Mouse (Mus musculus) liver, postnatal 0 days (tissue): ENCODE results near the gene Odc1. TPM values are rescaled to one million over a fixed set of nuclear protein-coding genes. Genes with fewer than 3 reads are reported as not detected.

Experiments
- ATAC-seq: fragments of 200-750 bp; cut with Nextera tagmentation; 2 replicates; pipeline ENCODE4 v1.8.0; 2017; ENCODE audit warnings: mild to moderate bottlenecking, moderate library complexity
- DNase-seq: peaks from one replicate; pipeline ENCODE4 v3.0.0-alpha.2; 2016
- H3K27ac ChIP-seq: fragments of 300-500 bp; sonication (generic); 2 replicates; pipeline ENCODE4 v1.5.1; 2014; ENCODE audit warnings: antibody characterized with exemption, moderate library complexity, mild to moderate bottlenecking, low read depth
- H3K27me3 ChIP-seq: fragments of 300-500 bp; sonication (generic); 2 replicates; pipeline ENCODE4 v1.6.1; 2014; ENCODE audit warnings: low read length, control low read depth, mixed read lengths; ENCODE audit not compliant: insufficient read depth
- H3K36me3 ChIP-seq: fragments of 300-500 bp; sonication (generic); replicated peaks from 2 replicates; pipeline ENCODE4 v1.6.1; 2014; ENCODE audit warnings: mild to moderate bottlenecking, control low read depth, low read length, moderate library complexity, mixed read lengths; ENCODE audit not compliant: insufficient read depth
- H3K4me1 ChIP-seq: fragments of 300-500 bp; sonication (generic); 2 replicates; pipeline ENCODE4 v1.6.1; 2014; ENCODE audit warnings: antibody characterized with exemption, mild to moderate bottlenecking, control low read depth; ENCODE audit not compliant: insufficient read depth
- H3K4me2 ChIP-seq: fragments of 300-500 bp; sonication (generic); 2 replicates; pipeline ENCODE4 v1.6.1; 2014; ENCODE audit warnings: low read depth, mild to moderate bottlenecking, low read length, moderate library complexity, mixed read lengths
- H3K4me3 ChIP-seq: fragments of 300-500 bp; sonication (generic); 2 replicates; pipeline ENCODE4 v1.5.1; 2014; ENCODE audit warnings: low read depth, low read length
- H3K9ac ChIP-seq: fragments of 300-500 bp; sonication (generic); replicated peaks from 2 replicates; pipeline ENCODE4 v1.6.1; 2014; ENCODE audit warnings: mild to moderate bottlenecking, moderate library complexity
- H3K9me3 ChIP-seq: fragments of 300-500 bp; sonication (generic); 2 replicates; pipeline ENCODE4 v1.6.1; 2016; ENCODE audit warnings: mild to moderate bottlenecking, control low read depth, low read length, mixed read lengths
- CTCF ChIP-seq: sonication (generic); IDR thresholded peaks from 2 replicates; pipeline ENCODE4 v1.5.1; 2016; ENCODE audit warnings: antibody characterized with exemption, low read depth
- EP300 ChIP-seq: IDR thresholded peaks from 2 replicates; pipeline ENCODE4 v1.6.1; 2016; ENCODE audit warnings: antibody characterized with exemption, low read depth, mild to moderate bottlenecking
- WGBS: fragments of 180-500 bp; shearing (Covaris S2); extraction: QIAGEN DNeasy Blood & Tissue Kit; methylation state at CpG from one replicate; pipeline ENCODE4 v1.1.7; 2014; ENCODE audit not compliant: insufficient replicate concordance; 5-methylcytosine and 5-hydroxymethylcytosine counted together
- polyA plus RNA-seq: library from polyadenylated mRNA; unstranded; fragments of >200 nt; fragmentation: Nextera tagmentation; extraction: Ambion mirVana; gene quantifications from 2 replicates; pipeline ENCODE4 v1.2.1, GENCODE M21; 2015

Odc1 gene
- polyA plus RNA-seq, 1 experiment from 2014 or later = 161 TPM

GRCm38 (mm10) chr12:17506994-17507542 is 37.5 kb upstream of the Odc1 start:
- H3K27me3 ChIP-seq = no peaks in the 10 kb centered on the region
- H3K9me3 ChIP-seq = no peaks in the 10 kb centered on the region
- DNase-seq (peak; percentile 65), ATAC-seq (peak; percentile 22)
- H3K4me1 ChIP-seq = peaks cover 34% of the 10 kb centered on the region
- peak overlapping the region; percentile 66 for H3K4me2 ChIP-seq
- no peak overlapping the region for H3K4me3 ChIP-seq
- 0 out of 2 replicates have a peak overlapping the region, but pooled peaks have one; percentile 34 for H3K9ac ChIP-seq
- peak overlapping the region; percentile 87 for H3K27ac ChIP-seq
- TF ChIP-seq EP300 = peak; percentile 61
- TF ChIP-seq CTCF = no peak
- H3K36me3 ChIP-seq = no peaks in the 10 kb centered on the region
- WGBS = 18% methylated on average over 13 of the region's 13 CpGs

GRCm38 (mm10) chr12:17509310-17509709 is 35.3 kb upstream of the Odc1 start:
- WGBS = 91% methylated on average over 1 of the region's 1 CpGs
- Histone ChIP-seq H3K9ac (no peak overlapping the region), H3K4me1 (peaks cover 34% of the 10 kb centered on the region)

GRCm38 (mm10) chr12:17510158-17510557 is 34.4 kb upstream of the Odc1 start:
- Histone ChIP-seq H3K9ac (no peak overlapping the region), H3K27ac (no peak overlapping the region), H3K4me2 (peak overlapping the region; percentile 40), H3K27me3 (no peaks in the 10 kb centered on the region), H3K4me1 (peaks cover 31% of the 10 kb centered on the region), H3K4me3 (no peak overlapping the region), H3K36me3 (no peaks in the 10 kb centered on the region), H3K9me3 (no peaks in the 10 kb centered on the region)
- 48% methylated on average over 12 of the region's 12 CpGs for WGBS
- DNase-seq (peak; percentile 58), ATAC-seq (peak; percentile 10; the same call in 1 of the 2 replicates)
- TF ChIP-seq EP300 = 0 out of 2 replicates have a peak, but pooled peaks have one; percentile 15
- no peak for TF ChIP-seq CTCF

More at GRCm38 (mm10) chr12:17509310-17509709, 35.3 kb upstream of the Odc1 start:
- Histone ChIP-seq H3K4me2 (no peak overlapping the region), H3K9me3 (no peaks in the 10 kb centered on the region), H3K36me3 (no peaks in the 10 kb centered on the region), H3K27ac (no peak overlapping the region), H3K4me3 (no peak overlapping the region), H3K27me3 (no peaks in the 10 kb centered on the region)
- DNase-seq (no peak), ATAC-seq (no peak)
- TF ChIP-seq CTCF = no peak
- no peak for TF ChIP-seq EP300

- Histone ChIP-seq H3K4me3 (no peak overlapping the region), H3K27me3 (no peaks in the 10 kb centered on the region), H3K27ac (no peak overlapping the region), H3K9ac (no peak overlapping the region), H3K9me3 (no peaks in the 10 kb centered on the region), H3K36me3 (no peaks in the 10 kb centered on the region), H3K4me2 (no peak overlapping the region), H3K4me1 (peaks cover 24% of the 10 kb centered on the region)
- no peak for DNase-seq
- TF ChIP-seq CTCF (no peak), EP300 (no peak)
- no peak for ATAC-seq
- WGBS = 67% methylated on average over 6 of the region's 6 CpGs
These were observed 33.6 kb upstream of the Odc1 start for GRCm38 (mm10) chr12:17511019-17511418.

GRCm38 (mm10) chr12:17529180-17529579 is 15.4 kb upstream of the Odc1 start:
- no peak for TF ChIP-seq EP300
- no peak for TF ChIP-seq CTCF
- H3K27ac ChIP-seq = no peak overlapping the region
- H3K4me2 ChIP-seq = no peak overlapping the region
- H3K36me3 ChIP-seq = no peaks in the 10 kb centered on the region
- ATAC-seq (no peak), DNase-seq (no peak)
- H3K27me3 ChIP-seq = no peaks in the 10 kb centered on the region
- no peak overlapping the region for H3K4me3 ChIP-seq
- H3K4me1 ChIP-seq = peaks cover 9% of the 10 kb centered on the region; the same call in 1 of the 2 replicates
- H3K9ac ChIP-seq = no peak overlapping the region
- no peaks in the 10 kb centered on the region for H3K9me3 ChIP-seq
- 83% methylated on average over 3 of the region's 3 CpGs for WGBS

GRCm38 (mm10) chr12:17529726-17530125 is 14.9 kb upstream of the Odc1 start:
- H3K9me3 ChIP-seq = no peaks in the 10 kb centered on the region
- WGBS = 55% methylated on average over 6 of the region's 6 CpGs
- peaks cover 9% of the 10 kb centered on the region; the same call in 1 of the 2 replicates for H3K4me1 ChIP-seq
- H3K27me3 ChIP-seq = no peaks in the 10 kb centered on the region
- DNase-seq (no peak), ATAC-seq (peak; percentile 54)
- H3K36me3 ChIP-seq = no peaks in the 10 kb centered on the region
- no peak overlapping the region for H3K4me3 ChIP-seq
- no peak overlapping the region for H3K4me2 ChIP-seq
- no peak overlapping the region for H3K9ac ChIP-seq
- TF ChIP-seq EP300 (no peak), CTCF (no peak)
- H3K27ac ChIP-seq = no peak overlapping the region
